Mouse (Mus musculus): ENCODE results near the gene Mns1.
"Not testable (repeated sequence)": the region's sequence is repeated elsewhere in the genome, so short reads cannot be mapped to it uniquely, and the experiment has no call there.

Gene Mns1

DNA sequence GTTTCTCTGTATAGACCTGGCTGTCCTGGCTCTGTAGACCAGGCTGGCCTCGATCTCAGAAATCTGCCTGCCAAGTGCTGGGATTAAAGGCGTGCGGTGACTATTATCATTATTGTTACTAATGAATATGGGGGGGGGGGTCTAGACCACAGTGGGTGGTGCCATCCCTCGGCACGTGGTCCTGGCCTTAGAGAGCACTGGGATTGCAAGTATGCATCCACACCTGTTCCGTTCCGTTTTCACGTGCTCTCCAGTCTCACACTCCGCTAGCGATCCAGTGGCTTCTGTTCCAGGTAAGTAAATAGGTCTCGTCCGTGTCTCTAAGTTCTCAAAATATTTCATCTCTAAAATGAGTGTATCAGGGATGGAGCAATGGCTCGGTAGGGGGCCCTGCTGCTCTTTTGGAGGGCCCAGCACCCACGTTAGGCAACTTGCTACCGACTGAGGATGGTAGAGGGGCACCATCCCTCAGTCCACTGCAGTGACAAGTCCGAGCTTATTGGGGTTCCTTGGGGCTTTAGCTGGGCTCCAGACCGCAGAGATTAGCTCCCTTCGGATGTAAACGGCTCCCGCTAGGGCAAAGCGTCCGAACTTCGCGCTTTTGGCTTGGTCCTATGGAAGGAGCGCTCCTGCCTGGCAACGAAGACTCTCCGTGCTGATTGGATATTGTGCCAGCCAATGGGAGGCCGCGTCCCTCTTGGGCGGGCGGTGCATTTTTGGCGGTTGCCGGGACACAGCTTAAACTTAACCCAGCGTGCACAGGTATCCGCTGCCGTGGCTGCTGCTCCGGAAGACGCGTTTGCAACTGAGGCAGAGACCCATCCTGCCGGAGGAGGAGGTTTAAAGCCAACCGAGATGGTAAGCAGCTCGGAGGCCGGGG, at the start of gene Mns1:
Gene Mns1 (plus strand): TSS at position 190 of the 880 bp plus-strand sequence.
- DNase-seq (ENCODE audit: low read depth, low spot score) = peak; percentile 95

DNA sequence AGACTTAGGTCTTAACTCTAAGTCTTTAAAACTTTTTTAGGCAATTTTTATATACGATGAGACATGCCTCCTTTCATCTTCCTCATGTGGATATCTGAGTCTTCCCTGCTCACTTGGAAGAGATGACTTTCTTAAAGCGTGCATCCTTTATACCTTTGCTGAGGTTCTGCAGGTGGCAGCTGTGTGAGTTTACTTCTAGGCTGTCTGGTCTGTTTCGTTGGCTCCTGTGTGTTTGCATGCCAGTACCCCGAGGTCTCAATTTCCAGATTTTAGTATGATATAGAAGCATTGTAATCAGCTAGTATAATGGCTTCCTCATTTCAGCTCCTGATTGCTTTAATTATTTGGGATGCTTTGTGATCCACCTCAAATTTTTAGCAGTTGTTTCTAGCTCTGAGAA, 48.9 kb upstream of the Mns1 start:
- DNase-seq (ENCODE audit: low read depth, low spot score) = no peak

DNA sequence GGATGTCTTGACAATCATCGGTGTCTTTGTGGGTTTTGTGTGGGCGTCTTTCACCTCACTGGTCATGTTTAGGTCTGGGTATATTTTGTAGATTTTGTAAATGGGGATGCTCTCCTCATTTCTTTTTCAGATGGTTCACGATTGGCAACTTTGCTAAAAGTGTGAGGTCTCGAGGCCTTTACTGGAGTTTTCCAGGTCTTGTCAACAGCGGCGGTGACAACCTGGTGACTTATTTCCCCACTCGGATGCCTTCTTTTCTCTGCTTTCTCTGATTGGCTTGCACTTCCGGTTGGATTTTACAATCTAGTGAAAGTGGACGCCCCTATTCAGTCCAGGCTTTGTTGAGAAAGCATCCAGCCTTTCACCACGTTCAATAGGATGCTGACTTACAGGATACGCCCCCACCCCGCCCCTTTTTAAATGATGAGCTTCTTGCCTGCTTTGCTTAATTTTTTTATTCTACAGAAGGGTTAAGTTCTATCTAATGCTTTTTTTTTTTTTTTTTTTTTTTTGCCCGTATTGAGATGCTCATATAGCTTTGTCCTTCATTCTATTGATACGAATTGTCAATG, 48.3 kb upstream of the Mns1 start:
- DNase-seq (ENCODE audit: low read depth, low spot score) = no peak

DNA sequence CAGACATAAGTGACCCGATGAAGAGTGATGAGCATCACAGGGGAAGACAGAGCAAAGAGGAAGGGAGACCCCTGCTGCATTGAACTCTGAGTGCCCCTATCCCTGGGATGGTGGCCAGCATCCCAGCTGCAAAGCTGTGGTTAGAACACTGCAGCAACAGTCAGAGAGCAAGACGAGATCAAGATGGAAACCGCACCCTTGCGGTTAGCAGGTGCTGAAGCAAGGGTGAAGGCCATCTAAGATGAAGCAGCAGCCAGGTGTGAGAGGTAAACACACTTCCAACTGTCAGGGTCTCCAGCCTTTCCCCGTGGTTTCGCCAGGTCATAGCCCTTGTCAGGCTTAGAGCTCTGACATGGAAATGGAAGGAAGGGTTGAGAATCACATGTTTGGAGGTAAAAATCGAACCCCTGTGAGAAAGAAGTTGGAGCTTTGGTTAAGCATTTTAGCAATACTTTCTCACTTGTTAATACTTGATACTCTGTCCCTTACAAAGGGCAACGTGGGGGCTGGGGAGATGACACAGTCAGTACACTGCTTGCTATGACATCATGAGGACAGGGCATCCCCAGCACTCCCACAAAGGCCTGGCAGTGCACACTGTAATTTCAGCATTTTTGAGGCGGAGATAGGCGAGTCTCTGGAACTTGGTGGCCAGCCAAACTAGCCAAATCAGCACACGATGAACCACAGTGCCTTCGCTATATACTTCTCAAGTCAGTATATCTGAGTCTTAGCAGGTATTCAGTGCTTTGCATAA, 47.3 kb upstream of the Mns1 start:
- no peak for DNase-seq (ENCODE audit: low read depth, low spot score)

DNA sequence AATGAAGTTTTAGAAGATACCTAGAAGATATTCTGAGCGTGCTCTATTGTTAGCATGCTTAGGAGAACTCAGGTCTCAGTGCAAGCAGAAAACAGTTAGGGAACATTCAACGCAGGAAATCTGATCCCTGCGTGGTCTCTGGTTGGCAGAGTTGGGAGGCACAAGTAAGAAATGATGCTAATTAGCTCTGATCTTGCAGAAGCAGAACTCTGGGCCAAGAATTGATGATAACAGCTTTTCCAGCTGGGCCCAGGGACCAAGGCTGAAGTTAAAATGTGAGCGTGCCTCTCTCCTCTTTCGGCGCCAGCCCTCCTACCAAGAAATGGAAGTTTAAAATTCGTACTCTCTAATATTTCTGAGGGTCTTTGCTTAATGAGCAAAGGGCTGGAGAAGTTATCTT, 45.1 kb upstream of the Mns1 start:
- DNase-seq (ENCODE audit: low read depth, low spot score) = no peak

DNA sequence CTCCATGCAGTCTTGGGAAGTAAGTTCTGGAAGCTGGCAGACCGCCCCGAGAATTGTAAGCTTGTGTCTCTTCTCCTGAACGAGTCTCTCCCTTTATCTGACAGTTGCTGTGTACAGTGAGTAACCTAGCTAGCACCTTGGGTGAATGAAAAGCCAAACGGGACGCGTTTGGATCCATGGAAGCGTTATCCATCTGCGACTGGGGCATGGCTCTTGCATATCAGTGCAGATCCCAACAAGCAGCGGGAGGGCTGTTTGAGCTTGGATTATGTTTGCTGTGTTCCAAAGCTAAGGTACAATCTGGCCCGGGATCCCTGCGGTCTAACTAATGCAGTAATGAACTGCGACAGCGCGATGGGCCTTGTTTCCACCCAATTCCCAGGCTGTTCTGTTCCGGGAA, 44.6 kb upstream of the Mns1 start:
- no peak for DNase-seq (ENCODE audit: low read depth, low spot score)

DNA sequence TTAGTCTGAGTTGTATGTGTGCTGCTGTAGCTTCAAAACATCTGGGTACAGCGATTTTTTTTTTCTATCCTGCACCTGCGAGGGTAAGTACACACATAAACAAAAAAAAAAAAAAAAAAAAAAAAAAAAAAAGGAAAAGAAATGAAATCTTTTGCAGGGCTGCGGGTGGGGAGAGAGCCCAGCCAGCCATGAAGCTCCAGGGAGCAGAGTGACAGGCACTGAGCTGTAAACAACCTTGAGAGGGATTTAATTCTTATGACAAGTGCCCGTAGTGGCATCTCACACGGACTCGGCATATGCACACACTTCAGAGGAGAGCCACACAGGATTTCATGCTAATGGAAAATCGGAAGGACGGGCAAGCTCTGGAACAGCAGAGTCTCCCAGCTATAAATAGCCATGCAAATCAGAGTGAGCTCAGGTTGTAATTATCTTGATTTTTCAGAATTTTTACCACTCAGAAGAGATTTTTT, 43.9 kb upstream of the Mns1 start:
- DNase-seq (ENCODE audit: low read depth, low spot score) = no peak

DNA sequence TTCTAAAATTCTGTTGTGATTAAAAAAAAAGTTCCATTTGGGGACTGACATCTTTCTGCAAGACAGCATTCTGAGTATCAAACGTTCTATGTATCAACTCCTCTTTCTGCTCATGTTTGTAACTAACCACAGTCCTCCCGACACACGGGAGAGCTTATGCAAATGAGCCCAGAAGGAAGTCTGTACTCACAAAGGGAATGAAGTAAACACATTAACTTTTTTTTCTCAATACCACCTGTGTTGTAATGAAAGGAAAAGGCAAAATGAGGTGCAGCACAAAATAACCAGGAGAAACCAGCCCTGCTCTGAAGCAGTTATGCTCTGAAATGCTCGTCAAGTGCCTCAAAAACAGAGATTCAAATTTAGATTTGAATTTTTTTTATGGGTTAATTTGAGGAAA, 37.7 kb upstream of the Mns1 start:
- DNase-seq (ENCODE audit: low read depth, low spot score) = no peak

DNA sequence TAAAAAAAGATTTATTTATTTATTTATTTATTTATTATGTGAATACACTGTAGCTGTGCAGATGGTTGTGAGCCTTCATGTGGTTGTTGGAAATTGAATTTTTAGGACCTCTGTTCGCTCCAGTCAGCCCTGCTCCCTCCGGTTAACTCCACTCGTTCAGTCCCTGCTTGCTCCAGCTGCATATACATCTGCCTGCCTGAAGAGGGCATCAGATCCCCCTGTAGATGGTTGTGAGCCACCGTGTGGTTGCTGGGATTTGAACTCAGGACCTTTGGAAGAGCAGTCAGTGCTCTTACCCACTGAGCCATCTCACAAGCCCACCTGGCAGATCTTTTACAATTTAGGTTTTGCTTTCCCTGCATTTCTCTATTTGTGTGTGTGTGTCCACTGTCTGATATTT, 36.0 kb upstream of the Mns1 start:
- DNase-seq (ENCODE audit: low read depth, low spot score) = not testable (repeated sequence)

DNA sequence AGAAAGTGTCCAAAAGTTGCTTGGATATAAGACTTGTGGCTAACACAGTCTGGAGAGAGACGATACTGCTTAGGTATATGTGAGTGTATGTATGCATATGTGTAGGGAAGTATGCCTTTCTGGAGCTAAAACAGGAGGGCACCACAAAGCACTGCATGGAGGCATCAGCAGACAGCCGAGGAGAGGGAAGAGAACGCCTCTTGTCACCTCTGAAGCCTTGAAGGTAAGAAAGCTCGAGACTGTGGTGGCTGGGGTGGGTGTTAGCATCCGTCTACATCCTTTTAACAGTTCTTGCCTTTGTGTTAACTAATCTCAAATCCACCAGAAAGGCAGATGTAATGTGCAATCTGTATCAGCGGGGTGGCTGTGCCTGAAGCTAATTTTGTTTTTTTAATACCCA, 34.4 kb upstream of the Mns1 start:
- DNase-seq (ENCODE audit: low read depth, low spot score) = no peak

DNA sequence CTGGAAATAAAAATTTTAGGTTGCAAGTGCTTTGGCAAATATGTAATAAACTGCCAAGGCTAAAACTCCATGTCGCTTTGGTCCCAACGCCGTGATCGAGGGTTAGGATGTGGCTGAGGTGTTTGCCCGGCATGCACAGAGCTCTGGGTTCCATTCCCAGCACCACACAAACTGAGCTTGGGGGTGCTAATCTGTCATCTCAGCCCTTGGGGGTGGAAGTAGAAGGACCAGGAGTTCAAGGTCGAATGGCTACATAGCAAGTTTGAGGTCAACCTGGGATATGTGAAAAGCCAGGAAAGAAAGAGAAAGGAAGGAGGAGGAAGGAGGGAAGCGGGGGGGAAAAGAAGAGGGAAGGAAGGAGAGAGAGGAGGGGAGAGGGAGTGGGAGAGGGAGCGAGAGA, 33.4 kb upstream of the Mns1 start:
- DNase-seq (ENCODE audit: low read depth, low spot score) = no peak

DNA sequence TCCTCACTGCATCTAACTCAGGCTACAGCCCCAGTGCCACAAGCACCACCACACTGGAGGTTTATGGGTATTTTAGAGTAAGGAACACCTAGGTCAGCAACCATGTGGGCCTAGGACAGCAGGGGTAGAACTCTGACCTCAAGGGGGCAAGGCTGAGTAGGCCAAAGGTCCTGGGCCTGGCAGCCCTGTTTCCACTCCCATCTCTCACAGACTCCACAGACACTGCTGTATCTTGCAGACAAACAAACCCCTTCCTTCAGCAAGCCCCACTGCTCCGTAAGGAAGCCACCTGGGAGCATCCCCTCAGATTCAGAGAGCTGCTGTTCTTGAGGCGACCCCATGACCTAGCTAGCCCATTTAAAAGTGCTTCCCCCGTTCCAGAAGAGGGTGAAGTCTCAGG, 32.9 kb upstream of the Mns1 start:
- no peak for DNase-seq (ENCODE audit: low read depth, low spot score)

DNA sequence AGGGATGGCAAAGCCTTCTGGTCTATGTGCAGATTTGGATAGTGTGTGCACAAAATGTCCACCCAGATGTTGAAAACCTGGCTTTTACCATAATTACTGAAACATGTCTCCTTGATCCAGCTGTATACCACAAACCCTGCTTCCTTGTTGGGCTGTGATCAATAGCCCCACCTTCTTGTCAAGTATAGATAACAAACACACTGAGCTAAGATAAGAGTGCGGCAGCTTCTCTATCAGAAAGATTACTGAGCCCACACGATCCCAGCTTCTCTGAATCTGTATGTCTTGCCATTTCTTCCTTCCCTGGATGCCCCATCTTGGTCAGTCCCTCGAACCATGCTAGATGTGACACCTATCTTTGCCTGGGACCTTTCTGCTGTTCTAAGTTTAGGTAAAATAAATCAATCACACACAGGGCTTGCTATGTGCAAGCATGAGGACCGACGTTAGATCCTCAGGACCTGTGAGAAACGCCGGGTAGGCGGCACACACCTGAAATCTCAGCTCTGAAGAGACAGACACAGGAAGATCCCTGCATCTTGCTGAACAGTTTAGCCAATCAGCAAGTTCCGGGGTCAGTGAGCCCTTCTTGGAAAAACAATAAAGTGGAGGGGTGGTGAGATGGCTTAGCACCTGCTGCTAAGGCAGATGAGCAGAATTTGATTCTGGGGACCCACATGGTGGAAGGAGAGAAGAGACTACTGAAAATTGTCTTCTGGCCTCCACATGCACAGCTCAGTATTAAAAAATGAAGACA, 31.8 kb upstream of the Mns1 start:
- no peak for DNase-seq (ENCODE audit: low read depth, low spot score)

DNA sequence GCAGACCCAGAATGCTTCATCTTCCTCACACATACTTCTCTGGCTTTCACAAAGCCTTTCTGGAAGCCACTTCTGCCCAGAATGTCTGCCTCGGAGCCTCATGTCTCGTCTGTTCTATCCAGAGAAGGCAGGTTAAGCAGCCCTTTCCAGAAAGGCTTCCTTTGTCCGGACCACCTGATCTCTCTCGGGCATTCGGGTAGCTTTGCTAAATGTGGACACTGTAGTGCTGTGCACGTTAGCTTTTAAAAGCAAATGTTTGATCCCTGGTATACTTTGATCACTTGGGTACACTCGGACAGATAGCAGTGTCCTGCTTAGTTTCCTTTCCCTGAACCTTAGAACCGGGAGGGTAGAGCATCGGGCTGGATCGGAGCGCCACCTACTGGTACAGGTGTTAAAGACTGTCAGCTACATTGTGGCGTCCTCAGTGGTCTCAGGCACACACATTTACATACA, 29.7 kb upstream of the Mns1 start:
- peak; percentile 89 for DNase-seq (ENCODE audit: low read depth, low spot score)

DNA sequence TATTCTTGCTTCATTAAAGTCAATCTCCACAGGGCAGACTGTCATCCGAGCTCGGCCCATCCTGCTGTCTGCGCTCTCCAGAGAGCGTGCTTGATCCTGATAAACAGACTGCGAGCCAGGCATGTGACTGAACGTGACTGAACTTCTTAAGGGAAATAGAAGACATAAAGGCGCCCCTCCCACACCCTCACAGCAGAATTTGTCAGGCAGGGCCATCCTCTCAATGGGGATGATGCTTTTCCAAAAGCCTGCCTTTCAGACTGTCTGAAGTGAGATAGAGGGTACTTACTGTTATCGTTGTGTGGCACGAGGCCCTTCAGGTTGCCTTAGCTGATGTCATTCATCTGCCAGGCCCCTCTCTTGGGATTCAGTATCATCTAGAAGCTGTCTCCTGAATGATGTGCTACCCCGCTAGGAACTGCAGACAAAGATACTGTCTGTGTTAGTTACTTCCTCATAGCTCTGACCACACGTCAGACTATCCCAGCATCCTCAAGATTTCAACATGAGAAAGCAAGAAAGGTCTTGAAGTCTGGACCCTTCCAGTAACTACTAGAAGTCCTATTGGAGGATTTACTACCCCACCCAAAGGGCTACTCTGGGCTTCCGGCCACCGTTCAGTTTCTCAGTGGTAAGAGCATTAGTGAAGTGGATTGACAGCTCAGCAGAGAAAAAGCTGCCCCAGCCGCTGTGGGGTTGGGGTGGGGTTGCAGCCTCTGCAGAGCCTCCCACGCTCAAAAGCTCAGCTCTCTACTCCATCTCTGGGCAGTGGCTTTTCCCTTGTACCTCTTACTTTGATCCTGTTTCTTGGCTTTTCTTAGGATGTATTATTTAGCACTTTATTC, 28.2 kb upstream of the Mns1 start:
- no peak for DNase-seq (ENCODE audit: low read depth, low spot score)

DNA sequence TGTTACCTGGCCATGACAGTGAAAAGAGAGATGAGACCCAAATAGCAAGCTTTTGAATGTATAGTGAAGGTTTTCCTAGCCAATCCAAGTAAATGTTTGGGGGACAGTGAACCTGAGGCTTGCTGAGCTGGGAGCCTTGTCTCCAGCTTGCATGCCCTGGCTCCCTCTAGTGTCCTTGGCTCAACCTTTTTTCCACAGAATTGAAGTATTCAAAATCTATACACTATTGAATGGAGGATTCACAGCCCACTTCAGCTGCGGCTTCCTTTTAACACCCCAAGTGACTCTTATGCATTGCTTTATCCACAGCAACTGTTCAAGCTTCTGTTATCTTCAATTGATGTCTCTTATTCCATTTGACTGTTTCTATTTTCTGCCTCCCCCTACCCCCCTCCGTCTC, 26.1 kb upstream of the Mns1 start:
- no peak for DNase-seq (ENCODE audit: low read depth, low spot score)

DNA sequence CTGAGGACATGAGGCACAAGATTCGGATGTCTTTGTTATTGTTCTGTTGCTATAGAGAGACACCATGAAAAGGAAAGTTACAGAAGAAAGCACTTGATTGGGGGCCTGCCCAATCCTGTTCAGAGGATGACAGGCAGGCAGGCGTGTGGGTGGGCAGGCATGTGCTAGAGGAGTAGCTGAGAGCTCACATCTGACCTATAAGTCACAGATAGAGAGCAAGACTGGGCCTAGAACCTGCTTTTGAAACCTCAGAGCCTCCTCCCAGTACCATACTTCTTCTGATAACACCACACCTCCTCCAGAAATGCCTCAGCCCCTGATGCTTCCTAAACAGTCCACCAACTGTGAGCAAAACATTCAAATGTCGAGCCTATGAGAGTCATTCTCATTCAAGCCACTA, 19.4 kb upstream of the Mns1 start:
- no peak for DNase-seq (ENCODE audit: low read depth, low spot score)

DNA sequence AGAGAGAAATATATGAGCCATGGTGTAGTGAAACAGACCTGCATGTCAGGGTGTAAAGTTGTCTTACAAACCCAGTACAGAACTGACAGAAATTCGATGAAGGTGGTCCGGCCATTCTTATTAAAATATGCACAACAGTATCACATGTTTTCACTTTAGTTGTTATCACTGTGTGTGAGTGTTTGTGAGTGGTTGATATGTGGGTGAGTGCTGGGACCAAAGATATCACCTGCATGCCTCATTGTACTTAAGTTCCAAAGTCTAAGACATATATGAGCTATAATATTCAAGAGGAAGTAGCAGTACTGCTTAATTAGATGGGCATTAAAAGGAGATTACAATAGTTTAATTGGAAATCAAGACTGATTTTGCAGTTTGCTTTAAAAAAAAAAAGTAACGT, 17.3 kb upstream of the Mns1 start:
- no peak for DNase-seq (ENCODE audit: low read depth, low spot score)

DNA sequence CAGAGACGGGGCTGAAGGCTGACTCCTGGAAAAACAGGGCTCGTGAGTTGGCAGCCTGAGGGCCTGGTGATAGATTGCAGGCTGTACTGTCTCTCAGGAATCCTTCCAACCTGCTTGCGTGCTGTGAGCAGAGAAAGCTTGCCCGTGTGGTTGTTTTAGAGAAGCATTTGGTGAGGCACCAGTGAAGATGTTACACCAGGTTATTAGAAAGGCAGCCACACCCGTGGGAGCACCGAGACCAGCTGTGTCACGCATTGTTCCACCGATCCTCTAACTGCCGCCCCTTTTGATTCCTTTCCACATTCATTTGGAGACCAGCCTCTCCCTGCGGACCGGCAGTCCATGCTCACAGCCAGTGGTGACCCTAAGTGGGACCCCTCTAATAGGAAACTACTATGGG, 15.5 kb upstream of the Mns1 start:
- DNase-seq (ENCODE audit: low read depth, low spot score) = no peak

DNA sequence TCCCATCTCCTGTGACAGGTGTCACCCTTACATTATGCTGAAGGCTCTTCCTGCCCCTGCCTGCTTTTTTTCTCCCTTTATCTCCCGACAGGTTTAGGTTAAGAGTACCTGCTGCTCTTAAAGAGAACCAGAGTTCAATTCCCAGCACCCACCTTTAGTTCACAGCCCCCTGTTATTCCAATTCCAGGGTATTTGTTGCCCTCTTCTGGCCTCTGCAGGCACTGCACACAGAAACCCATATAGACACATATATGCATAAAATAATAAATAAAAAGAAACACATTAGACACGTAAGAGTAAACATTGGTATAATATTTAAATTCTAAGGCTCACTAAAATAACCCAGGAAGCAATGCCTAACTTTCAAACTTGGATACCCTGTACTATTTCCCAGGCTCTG, 15.1 kb upstream of the Mns1 start:
- DNase-seq (ENCODE audit: low read depth, low spot score) = no peak

DNA sequence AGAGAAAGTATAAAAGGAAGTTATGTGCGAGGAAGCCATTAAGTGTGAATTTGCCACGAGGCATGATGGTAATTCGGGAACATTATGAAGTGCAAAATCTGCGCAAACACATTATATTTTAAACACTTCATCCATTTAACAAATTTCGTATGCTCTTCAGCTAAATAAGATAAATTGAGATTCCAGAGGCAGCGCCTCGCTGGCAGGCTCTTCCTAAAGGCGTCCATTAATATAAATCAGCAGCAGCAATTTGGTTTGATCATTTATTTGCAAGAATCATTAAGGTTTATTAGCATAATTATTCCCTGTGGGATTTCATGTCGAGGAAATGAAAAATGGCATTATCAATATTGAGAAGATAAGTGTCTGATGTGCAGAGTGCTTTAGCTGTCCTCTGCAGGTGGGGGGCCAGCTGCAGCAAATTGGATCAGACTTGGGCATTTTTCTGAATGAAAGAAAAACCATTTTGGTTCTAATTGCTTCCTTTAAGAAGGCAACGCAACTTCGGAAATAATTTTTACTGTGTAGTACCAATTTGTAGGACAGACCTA, 12.4 kb upstream of the Mns1 start:
- DNase-seq (ENCODE audit: low read depth, low spot score) = no peak

Measured in mesoderm, embryonic 11.5 days (tissue).